Mouse (Mus musculus): Measurements from ENCODE around the gene 4933402D24Rik. TPM values are rescaled to one million over a fixed set of nuclear protein-coding genes. Genes with fewer than 3 reads are reported as not detected.

4933402D24Rik gene
- total and polyA plus RNA-seq, 2 experiments from 2014 or later: 0.42 TPM; not detected in 1

GRCm38 (mm10) chr1:63770309-63770708, 1.2 kb upstream of the 4933402D24Rik start:
- 23% methylated on average over 7 of the region's 7 CpGs for WGBS
- H3K4me2 ChIP-seq (ENCODE audit: low read depth, low read length, poor library complexity, severe bottlenecking): no peak overlapping the region
- peak overlapping the region; percentile 3; the same call in 1 of the 2 replicates for H3K27ac ChIP-seq (ENCODE audit: low read depth, low read length)
- TF ChIP-seq CTCF (IDR thresholded peaks at IDR 0.05): no peak
- peaks cover 5% of the 10 kb centered on the region; the same call in 1 of the 2 replicates for H3K4me1 ChIP-seq (ENCODE audit: insufficient read depth, low read length)
- H3K9me3 ChIP-seq (ENCODE audit: low read length): no peaks in the 10 kb centered on the region
- H3K4me3 ChIP-seq (ENCODE audit: low read depth, low read length): no peak overlapping the region
- DNase-seq (ENCODE audit: low spot score) (peak; percentile 64), ATAC-seq (ENCODE audit: low FRiP score) (peak; percentile 58; the same call in 1 of the 2 replicates)
- no peak overlapping the region for H3K9ac ChIP-seq (replicated peaks; ENCODE audit: low read length, poor library complexity, severe bottlenecking)
- no peaks in the 10 kb centered on the region for H3K36me3 ChIP-seq (ENCODE audit: insufficient read depth, low read length)
- no peaks in the 10 kb centered on the region for H3K27me3 ChIP-seq (ENCODE audit: insufficient read depth, low read length)

GRCm38 (mm10) chr1:63768112-63768511, 955 bp downstream of the 4933402D24Rik start:
- no peak for ATAC-seq (ENCODE audit: low FRiP score)
- 80% methylated on average over 8 of the region's 8 CpGs for WGBS

GRCm38 (mm10) chr1:63764395-63764794, 4.7 kb downstream of the 4933402D24Rik start:
- no peak for ATAC-seq (ENCODE audit: low FRiP score)
- Histone ChIP-seq H3K27me3 (ENCODE audit: insufficient read depth, low read length) (no peaks in the 10 kb centered on the region), H3K9ac (replicated peaks; ENCODE audit: low read length, poor library complexity, severe bottlenecking) (no peak overlapping the region), H3K27ac (ENCODE audit: low read depth, low read length) (peak overlapping the region; percentile 70), H3K36me3 (ENCODE audit: insufficient read depth, low read length) (no peaks in the 10 kb centered on the region), H3K4me2 (ENCODE audit: low read depth, low read length, poor library complexity, severe bottlenecking) (0 out of 2 replicates have a peak overlapping the region, but pooled peaks have one; percentile 2), H3K4me3 (ENCODE audit: low read depth, low read length) (no peak overlapping the region), H3K4me1 (ENCODE audit: insufficient read depth, low read length) (peaks cover 11% of the 10 kb centered on the region), H3K9me3 (ENCODE audit: low read length) (no peaks in the 10 kb centered on the region)
- peak; percentile 34 for DNase-seq (ENCODE audit: low spot score)
- 41% methylated on average over 7 of the region's 7 CpGs for WGBS
- TF ChIP-seq CTCF (IDR thresholded peaks at IDR 0.05): no peak

More at GRCm38 (mm10) chr1:63768112-63768511, 955 bp downstream of the 4933402D24Rik start:
- Histone ChIP-seq H3K27me3 (ENCODE audit: insufficient read depth, low read length) (no peaks in the 10 kb centered on the region), H3K9ac (replicated peaks; ENCODE audit: low read length, poor library complexity, severe bottlenecking) (no peak overlapping the region), H3K4me3 (ENCODE audit: low read depth, low read length) (no peak overlapping the region), H3K9me3 (ENCODE audit: low read length) (no peaks in the 10 kb centered on the region), H3K4me2 (ENCODE audit: low read depth, low read length, poor library complexity, severe bottlenecking) (no peak overlapping the region), H3K4me1 (ENCODE audit: insufficient read depth, low read length) (peaks cover 11% of the 10 kb centered on the region), H3K36me3 (ENCODE audit: insufficient read depth, low read length) (no peaks in the 10 kb centered on the region), H3K27ac (ENCODE audit: low read depth, low read length) (no peak overlapping the region)
- DNase-seq (ENCODE audit: low spot score): peak; percentile 42
- no peak for TF ChIP-seq CTCF (IDR thresholded peaks at IDR 0.05)

- peaks cover 11% of the 10 kb centered on the region for H3K4me1 ChIP-seq (ENCODE audit: insufficient read depth, low read length)
- ATAC-seq (ENCODE audit: low FRiP score): peak; percentile 36
- H3K27me3 ChIP-seq (ENCODE audit: insufficient read depth, low read length): no peaks in the 10 kb centered on the region
- no peaks in the 10 kb centered on the region for H3K9me3 ChIP-seq (ENCODE audit: low read length)
- 0 out of 2 replicates have a peak overlapping the region, but pooled peaks have one; percentile 2 for H3K4me2 ChIP-seq (ENCODE audit: low read depth, low read length, poor library complexity, severe bottlenecking)
- H3K4me3 ChIP-seq (ENCODE audit: low read depth, low read length): no peak overlapping the region
- WGBS: 15% methylated on average over 7 of the region's 7 CpGs
- H3K27ac ChIP-seq (ENCODE audit: low read depth, low read length): peak overlapping the region; percentile 70
- peak; percentile 76 for DNase-seq (ENCODE audit: low spot score)
- no peak overlapping the region for H3K9ac ChIP-seq (replicated peaks; ENCODE audit: low read length, poor library complexity, severe bottlenecking)
- H3K36me3 ChIP-seq (ENCODE audit: insufficient read depth, low read length): no peaks in the 10 kb centered on the region
- TF ChIP-seq CTCF (IDR thresholded peaks at IDR 0.05): no peak
Observed at GRCm38 (mm10) chr1:63763881-63764386, 5.1 kb downstream of the 4933402D24Rik start.

GRCm38 (mm10) chr1:63763212-63763694, 5.8 kb downstream of the 4933402D24Rik start:
- Histone ChIP-seq H3K4me2 (ENCODE audit: low read depth, low read length, poor library complexity, severe bottlenecking) (no peak overlapping the region), H3K9me3 (ENCODE audit: low read length) (no peaks in the 10 kb centered on the region), H3K4me1 (ENCODE audit: insufficient read depth, low read length) (peaks cover 11% of the 10 kb centered on the region), H3K36me3 (ENCODE audit: insufficient read depth, low read length) (no peaks in the 10 kb centered on the region), H3K27ac (ENCODE audit: low read depth, low read length) (peak overlapping the region; percentile 70), H3K4me3 (ENCODE audit: low read depth, low read length) (no peak overlapping the region), H3K27me3 (ENCODE audit: insufficient read depth, low read length) (no peaks in the 10 kb centered on the region), H3K9ac (replicated peaks; ENCODE audit: low read length, poor library complexity, severe bottlenecking) (no peak overlapping the region)
- WGBS: 4% methylated on average over 3 of the region's 3 CpGs
- peak; percentile 87 for DNase-seq (ENCODE audit: low spot score)
- ATAC-seq (ENCODE audit: low FRiP score): peak; percentile 74
- TF ChIP-seq CTCF (IDR thresholded peaks at IDR 0.05): peak; percentile 86

- ATAC-seq (ENCODE audit: low FRiP score) (no peak), DNase-seq (ENCODE audit: low spot score) (no peak)
- Histone ChIP-seq H3K4me2 (ENCODE audit: low read depth, low read length, poor library complexity, severe bottlenecking) (no peak overlapping the region), H3K4me1 (ENCODE audit: insufficient read depth, low read length) (no peaks in the 10 kb centered on the region), H3K27ac (ENCODE audit: low read depth, low read length) (no peak overlapping the region), H3K27me3 (ENCODE audit: insufficient read depth, low read length) (no peaks in the 10 kb centered on the region), H3K4me3 (ENCODE audit: low read depth, low read length) (no peak overlapping the region), H3K9ac (replicated peaks; ENCODE audit: low read length, poor library complexity, severe bottlenecking) (no peak overlapping the region), H3K9me3 (ENCODE audit: low read length) (no peaks in the 10 kb centered on the region), H3K36me3 (ENCODE audit: insufficient read depth, low read length) (peaks cover 8% of the 10 kb centered on the region; the same call in 1 of the 2 replicates)
- WGBS: 51% methylated on average over 2 of the region's 2 CpGs
- TF ChIP-seq CTCF (IDR thresholded peaks at IDR 0.05): no peak
Observed at GRCm38 (mm10) chr1:63756005-63756404, 13.1 kb downstream of the 4933402D24Rik start.

Data from midbrain, postnatal 0 days (tissue).